Mouse (Mus musculus) heart, embryonic 13.5 days (tissue): ENCODE measurements at regions not wholly inside any gene's neighbourhood (a gene's known extent, or its start where the extent isn't known, plus 50 kb on each side); places are given as distances from the start of the nearest gene placed in this dataset.
A peak's percentile ranks its signal among the peaks of the same experiment; 100 is the strongest.

ENCODE experiments used
- ATAC-seq: fragments of 200-750 bp; cut with Nextera tagmentation; 2 replicates; pipeline ENCODE4 v1.8.0; 2017; ENCODE audit warnings: moderate TSS enrichment; ENCODE audit not compliant: insufficient number of reproducible peaks, low FRiP score, low TSS enrichment; ENCODE audit errors: extremely low read depth
- H3K27ac ChIP-seq: fragments of 300-500 bp; sonication (generic); replicated peaks from 2 replicates; pipeline ENCODE4 v1.5.1; 2015; ENCODE audit warnings: moderate library complexity, mild to moderate bottlenecking, inconsistent platforms
- H3K27me3 ChIP-seq: fragments of 300-500 bp; sonication (generic); replicated peaks from 2 replicates; pipeline ENCODE4 v1.6.1; 2015; ENCODE audit warnings: mild to moderate bottlenecking, inconsistent platforms
- H3K36me3 ChIP-seq: fragments of 300-500 bp; sonication (generic); 2 replicates; pipeline ENCODE4 v1.6.1; 2015; ENCODE audit warnings: mild to moderate bottlenecking, inconsistent platforms
- H3K4me1 ChIP-seq: fragments of 300-500 bp; sonication (generic); 2 replicates; pipeline ENCODE4 v1.6.1; 2015; ENCODE audit warnings: inconsistent platforms
- H3K4me2 ChIP-seq: fragments of 300-500 bp; sonication (generic); 2 replicates; pipeline ENCODE4 v1.6.1; 2015; ENCODE audit warnings: inconsistent platforms, mild to moderate bottlenecking, moderate library complexity
- H3K4me3 ChIP-seq: fragments of 300-500 bp; sonication (generic); 2 replicates; pipeline ENCODE4 v1.5.1; 2015; ENCODE audit warnings: moderate library complexity, mild to moderate bottlenecking, inconsistent platforms
- H3K9ac ChIP-seq: fragments of 300-500 bp; sonication (generic); 2 replicates; pipeline ENCODE4 v1.6.1; 2015; ENCODE audit warnings: inconsistent platforms, mild to moderate bottlenecking, moderate library complexity
- H3K9me3 ChIP-seq: fragments of 300-500 bp; sonication (generic); 2 replicates; pipeline ENCODE4 v1.6.1; 2016; ENCODE audit warnings: inconsistent platforms
- WGBS: fragments of 180-500 bp; shearing (Covaris S2); methylation state at CpG from one replicate; pipeline ENCODE4 v1.1.7; 2015; ENCODE audit warnings: mixed read lengths; 5-methylcytosine and 5-hydroxymethylcytosine counted together

GRCm38 (mm10) chr5:33548800-33549199 lies 80.6 kb downstream of the Fam53a start:
- H3K27me3 ChIP-seq = peaks cover 30% of the 10 kb centered on the region
- no peaks in the 10 kb centered on the region for H3K36me3 ChIP-seq
- no peak overlapping the region for H3K4me2 ChIP-seq
- H3K27ac ChIP-seq = no peak overlapping the region
- H3K9me3 ChIP-seq = no peaks in the 10 kb centered on the region
- WGBS = 61% methylated on average over 2 of the region's 2 CpGs
- ATAC-seq = no peak
- no peak overlapping the region for H3K9ac ChIP-seq
- H3K4me1 ChIP-seq = no peaks in the 10 kb centered on the region
- H3K4me3 ChIP-seq = no peak overlapping the region

- H3K4me3 ChIP-seq = no peak overlapping the region
- no peaks in the 10 kb centered on the region for H3K4me1 ChIP-seq
- H3K9ac ChIP-seq = no peak overlapping the region
- no peaks in the 10 kb centered on the region for H3K36me3 ChIP-seq
- 22% methylated on average over 5 of the region's 5 CpGs for WGBS
- no peak for ATAC-seq
- no peak overlapping the region for H3K4me2 ChIP-seq
- H3K27ac ChIP-seq = no peak overlapping the region
- peaks cover 72% of the 10 kb centered on the region for H3K27me3 ChIP-seq
- H3K9me3 ChIP-seq = no peaks in the 10 kb centered on the region
Observed at GRCm38 (mm10) chr5:33543372-33543771, 86.1 kb downstream of the Fam53a start.

GRCm38 (mm10) chr5:33542643-33543042 lies 86.8 kb downstream of the Fam53a start:
- no peak for ATAC-seq
- Histone ChIP-seq H3K27me3 (peaks cover 80% of the 10 kb centered on the region), H3K36me3 (no peaks in the 10 kb centered on the region), H3K9me3 (no peaks in the 10 kb centered on the region), H3K4me3 (no peak overlapping the region), H3K9ac (no peak overlapping the region), H3K27ac (no peak overlapping the region), H3K4me1 (no peaks in the 10 kb centered on the region; the same call in 1 of the 2 replicates), H3K4me2 (no peak overlapping the region)
- 81% methylated on average over 3 of the region's 3 CpGs for WGBS

- Histone ChIP-seq H3K9ac (no peak overlapping the region), H3K4me2 (no peak overlapping the region), H3K36me3 (no peaks in the 10 kb centered on the region), H3K4me1 (peaks cover under 1% of the 10 kb centered on the region; the same call in 1 of the 2 replicates), H3K9me3 (no peaks in the 10 kb centered on the region), H3K4me3 (no peak overlapping the region), H3K27ac (no peak overlapping the region), H3K27me3 (peaks cover 85% of the 10 kb centered on the region)
- ATAC-seq = no peak
- 72% methylated on average over 11 of the region's 11 CpGs for WGBS
Observed at GRCm38 (mm10) chr5:33542000-33542554, 87.4 kb downstream of the Fam53a start.

- H3K4me1 ChIP-seq = peaks cover 5% of the 10 kb centered on the region
- H3K36me3 ChIP-seq = no peaks in the 10 kb centered on the region
- peak overlapping the region; percentile 4; the same call in 1 of the 2 replicates for H3K4me2 ChIP-seq
- peaks cover 91% of the 10 kb centered on the region for H3K27me3 ChIP-seq
- no peak overlapping the region for H3K27ac ChIP-seq
- H3K9me3 ChIP-seq = no peaks in the 10 kb centered on the region
- WGBS = 45% methylated on average over 23 of the region's 23 CpGs
- no peak for ATAC-seq
- no peak overlapping the region for H3K9ac ChIP-seq
- H3K4me3 ChIP-seq = no peak overlapping the region
Observed at GRCm38 (mm10) chr5:33540259-33540658, 89.2 kb downstream of the Fam53a start.

GRCm38 (mm10) chr5:33537429-33537828 lies 92.0 kb downstream of the Fam53a start:
- no peak for ATAC-seq
- 24% methylated on average over 8 of the region's 8 CpGs for WGBS
- peaks cover 100% of the 10 kb centered on the region for H3K27me3 ChIP-seq

GRCm38 (mm10) chr5:33537017-33537416 lies 92.4 kb downstream of the Fam53a start:
- no peak overlapping the region for H3K27ac ChIP-seq
- peaks cover 17% of the 10 kb centered on the region for H3K4me1 ChIP-seq
- peaks cover 100% of the 10 kb centered on the region for H3K27me3 ChIP-seq
- H3K9ac ChIP-seq = no peak overlapping the region
- H3K9me3 ChIP-seq = no peaks in the 10 kb centered on the region
- H3K36me3 ChIP-seq = no peaks in the 10 kb centered on the region
- no peak overlapping the region for H3K4me3 ChIP-seq
- H3K4me2 ChIP-seq = no peak overlapping the region
- no peak for ATAC-seq
- 51% methylated on average over 4 of the region's 4 CpGs for WGBS

More at GRCm38 (mm10) chr5:33537429-33537828, 92.0 kb downstream of the Fam53a start:
- Histone ChIP-seq H3K4me2 (no peak overlapping the region), H3K36me3 (no peaks in the 10 kb centered on the region), H3K27ac (no peak overlapping the region), H3K9me3 (no peaks in the 10 kb centered on the region), H3K9ac (no peak overlapping the region), H3K4me1 (peaks cover 17% of the 10 kb centered on the region), H3K4me3 (no peak overlapping the region)

GRCm38 (mm10) chr5:33536261-33536660 lies 93.2 kb downstream of the Fam53a start:
- Histone ChIP-seq H3K27me3 (peaks cover 98% of the 10 kb centered on the region), H3K9me3 (no peaks in the 10 kb centered on the region), H3K36me3 (no peaks in the 10 kb centered on the region), H3K4me3 (no peak overlapping the region), H3K4me2 (no peak overlapping the region), H3K9ac (no peak overlapping the region), H3K27ac (no peak overlapping the region), H3K4me1 (peaks cover 17% of the 10 kb centered on the region)
- no peak for ATAC-seq
- WGBS = 59% methylated on average over 4 of the region's 4 CpGs

GRCm38 (mm10) chr5:33535145-33536010 lies 94.1 kb downstream of the Fam53a start:
- Histone ChIP-seq H3K4me1 (peaks cover 17% of the 10 kb centered on the region), H3K9ac (peak overlapping the region; percentile 50; the same call in 1 of the 2 replicates), H3K27ac (no peak overlapping the region), H3K4me3 (peak overlapping the region; percentile 33), H3K36me3 (no peaks in the 10 kb centered on the region), H3K9me3 (no peaks in the 10 kb centered on the region), H3K4me2 (peak overlapping the region; percentile 60), H3K27me3 (peaks cover 95% of the 10 kb centered on the region)
- no peak for ATAC-seq
- whole genome bisulfite sequencing = 17% methylated on average over 21 of the region's 21 CpGs

GRCm38 (mm10) chr5:33534345-33534744 lies 95.1 kb downstream of the Fam53a start:
- peak overlapping the region; percentile 60 for H3K4me2 ChIP-seq
- no peak for ATAC-seq
- peaks cover 26% of the 10 kb centered on the region for H3K4me1 ChIP-seq
- H3K9me3 ChIP-seq = no peaks in the 10 kb centered on the region
- WGBS = 13% methylated on average over 13 of the region's 13 CpGs
- H3K36me3 ChIP-seq = no peaks in the 10 kb centered on the region
- no peak overlapping the region for H3K27ac ChIP-seq
- peak overlapping the region; percentile 14; the same call in 1 of the 2 replicates for H3K9ac ChIP-seq
- H3K27me3 ChIP-seq = peaks cover 90% of the 10 kb centered on the region
- H3K4me3 ChIP-seq = peak overlapping the region; percentile 33

GRCm38 (mm10) chr5:33533185-33533584 lies 96.2 kb downstream of the Fam53a start:
- Histone ChIP-seq H3K9ac (no peak overlapping the region), H3K27me3 (peaks cover 86% of the 10 kb centered on the region), H3K27ac (no peak overlapping the region), H3K4me1 (peaks cover 34% of the 10 kb centered on the region), H3K36me3 (no peaks in the 10 kb centered on the region), H3K4me2 (no peak overlapping the region), H3K4me3 (no peak overlapping the region), H3K9me3 (no peaks in the 10 kb centered on the region)
- 86% methylated on average over 4 of the region's 4 CpGs for WGBS
- no peak for ATAC-seq
